9 mouse cellular contexts compared by ENCODE assay signal in genomic region chr4:140037784-140038387, GRCm38 (mm10).
DNase-seq lines count a peak whose midpoint lies in the region; ATAC-seq and TF ChIP-seq lines count a peak whose summit lies in the region.
"Had no signal": no experiment of that assay in that cellular context is flagged by ENCODE, and none has a peak within 500 bp of the region (broad histone marks: within the 10 kb centered on the region; RNA-seq: fewer than 3 reads in every experiment).

No protein-coding gene starts in this region.

- H3K4me1 ChIP-seq in intestine, postnatal 0 days (replicated peaks; ENCODE audit: control insufficient read depth, insufficient read depth, low read length): no peaks in the 10 kb centered on the region
- peaks cover 23% of the 10 kb centered on the region for H3K4me1 ChIP-seq in limb, embryonic 12.5 days (replicated peaks)

- H3K9ac ChIP-seq in intestine, postnatal 0 days (ENCODE audit: low read depth, low read length): no peak overlapping the region
- H3K9ac ChIP-seq in limb, embryonic 12.5 days (replicated peaks): no peak overlapping the region

- H3K27ac ChIP-seq in gastrocnemius, adult 2 months: no peak overlapping the region
- no peak overlapping the region for H3K27ac ChIP-seq in intestine, postnatal 0 days (ENCODE audit: low read depth, low read length)
- H3K27ac ChIP-seq in limb, embryonic 12.5 days: no peak overlapping the region

- no peaks in the 10 kb centered on the region for H3K36me3 ChIP-seq in intestine, postnatal 0 days (ENCODE audit: control insufficient read depth, insufficient read depth)
- H3K36me3 ChIP-seq in limb, embryonic 12.5 days: no peaks in the 10 kb centered on the region

- peak overlapping the region; percentile 6; the same call in 1 of the 2 replicates for H3K4me2 ChIP-seq in intestine, postnatal 0 days (replicated peaks; ENCODE audit: low read depth)
- H3K4me2 ChIP-seq in limb, embryonic 12.5 days: peak overlapping the region; percentile 31; the same call in 1 of the 2 replicates

- peaks cover 5% of the 10 kb centered on the region; the same call in 1 of the 2 replicates for H3K9me3 ChIP-seq in intestine, postnatal 0 days (ENCODE audit: control insufficient read depth)
- peaks cover 8% of the 10 kb centered on the region for H3K9me3 ChIP-seq in limb, embryonic 12.5 days

- no peak for ATAC-seq in intestine, postnatal 0 days
- ATAC-seq in limb, embryonic 12.5 days (ENCODE audit: insufficient number of reproducible peaks, insufficient read depth, low FRiP score, low TSS enrichment, low read depth): no peak; the same call in 1 of the 2 replicates
- ATAC-seq in cerebellum, adult (ENCODE audit: insufficient number of reproducible peaks, low FRiP score, low TSS enrichment): no peak

- intact Hi-C loops in gastrocnemius, adult 2 months (cut with DNase I): no loop called here

- WGBS in intestine, postnatal 0 days: 4% methylated on average over 13 of the region's 13 CpGs
- WGBS in limb, embryonic 12.5 days: 2% methylated on average over 13 of the region's 13 CpGs

- peak; percentile 79 for DNase-seq in ES-CJ7 (ENCODE audit: low read depth, low spot score)
- DNase-seq in adrenal gland, postnatal 36 days: peak; percentile 26 to 71
- peak; percentile 60 for DNase-seq in gastrocnemius, adult 2 months
- peak; percentile 59 for DNase-seq in retina, postnatal 1 day
- no peak for DNase-seq in c-Kit-positive CD71-positive TER-119-positive erythroid progenitor cells, embryonic 14.5 days (ENCODE audit: low spot score)

- TF ChIP-seq CTCF in gastrocnemius, adult 2 months (IDR thresholded peaks at IDR 0.05): no peak
- TF ChIP-seq CTCF in intestine, postnatal 0 days (IDR thresholded peaks at IDR 0.05; ENCODE audit: low read depth): no peak

- peak overlapping the region; percentile 21 for H3K4me3 ChIP-seq in gastrocnemius, adult 2 months
- no peak overlapping the region for H3K4me3 ChIP-seq in intestine, postnatal 0 days (ENCODE audit: low read depth, low read length)
- H3K4me3 ChIP-seq in limb, embryonic 12.5 days (replicated peaks): 0 out of 2 replicates have a peak overlapping the region, but pooled peaks have one; percentile 4
- H3K4me3 ChIP-seq: myocyte had no signal

- H3K27me3 ChIP-seq in intestine, postnatal 0 days (replicated peaks; ENCODE audit: control insufficient read depth, insufficient read depth, low read length): peaks cover 24% of the 10 kb centered on the region; the same call in 1 of the 2 replicates
- peaks cover 68% of the 10 kb centered on the region for H3K27me3 ChIP-seq in limb, embryonic 12.5 days
